Mouse (Mus musculus) intestine, postnatal 0 days (tissue): Measurements from ENCODE around the gene Gsdma. TPM values are rescaled to one million over a fixed set of nuclear protein-coding genes. Genes with fewer than 3 reads are reported as not detected.

Experiments used
- ATAC-seq: fragments of 200-750 bp; cut with Nextera tagmentation; 2 replicates; pipeline ENCODE4 v1.8.0; 2017; ENCODE audit warnings: mild to moderate bottlenecking, moderate TSS enrichment, moderate library complexity
- H3K27ac ChIP-seq: fragments of 300-500 bp; sonication (generic); 2 replicates; pipeline ENCODE4 v1.5.1; 2014; ENCODE audit warnings: mild to moderate bottlenecking, low read depth, low read length, moderate library complexity
- H3K27me3 ChIP-seq: fragments of 300-500 bp; sonication (generic); replicated peaks from 2 replicates; pipeline ENCODE4 v1.6.1; 2014; ENCODE audit warnings: low read length, mixed read lengths; ENCODE audit not compliant: control insufficient read depth, insufficient read depth
- H3K36me3 ChIP-seq: fragments of 300-500 bp; sonication (generic); 2 replicates; pipeline ENCODE4 v1.6.1; 2014; ENCODE audit warnings: mild to moderate bottlenecking, moderate library complexity; ENCODE audit not compliant: control insufficient read depth, insufficient read depth
- H3K4me1 ChIP-seq: fragments of 300-500 bp; sonication (generic); replicated peaks from 2 replicates; pipeline ENCODE4 v1.6.1; 2014; ENCODE audit warnings: antibody characterized with exemption, low read length, mixed read lengths; ENCODE audit not compliant: control insufficient read depth, insufficient read depth
- H3K4me2 ChIP-seq: fragments of 300-500 bp; sonication (generic); replicated peaks from 2 replicates; pipeline ENCODE4 v1.6.1; 2014; ENCODE audit warnings: low read depth, mild to moderate bottlenecking, moderate library complexity
- H3K4me3 ChIP-seq: fragments of 300-500 bp; sonication (generic); 2 replicates; pipeline ENCODE4 v1.5.1; 2014; ENCODE audit warnings: low read depth, low read length
- H3K9ac ChIP-seq: fragments of 300-500 bp; sonication (generic); 2 replicates; pipeline ENCODE4 v1.6.1; 2014; ENCODE audit warnings: mild to moderate bottlenecking, low read depth, low read length
- H3K9me3 ChIP-seq: fragments of 300-500 bp; sonication (generic); 2 replicates; pipeline ENCODE4 v1.6.1; 2016; ENCODE audit warnings: mixed run types; ENCODE audit not compliant: control insufficient read depth
- CTCF ChIP-seq: sonication (generic); IDR thresholded peaks from 2 replicates; pipeline ENCODE4 v1.5.1; 2016; ENCODE audit warnings: low read depth, mild to moderate bottlenecking, control low read depth, antibody characterized with exemption, moderate library complexity
- WGBS: fragments of 180-500 bp; shearing (Covaris S2); extraction: QIAGEN DNeasy Blood & Tissue Kit; methylation state at CpG from one replicate; pipeline ENCODE4 v1.1.7; 2014; 5-methylcytosine and 5-hydroxymethylcytosine counted together
- polyA plus RNA-seq: library from polyadenylated mRNA; unstranded; fragments of >200 nt; fragmentation: Nextera tagmentation; extraction: Ambion mirVana; gene quantifications from 2 replicates; pipeline ENCODE4 v1.2.1, GENCODE M21; 2015

Gene Gsdma
- polyA plus RNA-seq, 1 experiment from 2014 or later: 0.38 TPM

- Histone ChIP-seq H3K4me2 (peak overlapping the region; percentile 86), H3K27ac (peak overlapping the region; percentile 82), H3K4me1 (no peaks in the 10 kb centered on the region), H3K36me3 (peaks cover 26% of the 10 kb centered on the region), H3K4me3 (peak overlapping the region; percentile 95), H3K9ac (peak overlapping the region; percentile 99), H3K27me3 (no peaks in the 10 kb centered on the region), H3K9me3 (no peaks in the 10 kb centered on the region)
- TF ChIP-seq CTCF: no peak
- WGBS: under 1% methylated on average over 23 of the region's 23 CpGs
- ATAC-seq: 0 out of 2 replicates have a peak, but pooled peaks have one; percentile 3
Measured at GRCm38 (mm10) chr11:98682811-98683210, 18.7 kb downstream of the Gsdma start.

GRCm38 (mm10) chr11:98685642-98686041 is 21.5 kb downstream of the Gsdma start:
- peaks cover 50% of the 10 kb centered on the region for H3K36me3 ChIP-seq
- H3K9ac ChIP-seq: no peak overlapping the region
- no peak overlapping the region; the same call in 1 of the 2 replicates for H3K27ac ChIP-seq
- no peak overlapping the region for H3K4me3 ChIP-seq
- H3K4me1 ChIP-seq: no peaks in the 10 kb centered on the region
- no peaks in the 10 kb centered on the region for H3K9me3 ChIP-seq
- H3K4me2 ChIP-seq: no peak overlapping the region
- 89% methylated on average over 9 of the region's 9 CpGs for WGBS
- TF ChIP-seq CTCF: no peak
- no peak for ATAC-seq
- H3K27me3 ChIP-seq: no peaks in the 10 kb centered on the region

- WGBS: 71% methylated on average over 4 of the region's 4 CpGs
- Histone ChIP-seq H3K27ac (no peak overlapping the region), H3K4me3 (no peak overlapping the region), H3K9ac (no peak overlapping the region), H3K4me1 (no peaks in the 10 kb centered on the region), H3K36me3 (peaks cover 63% of the 10 kb centered on the region), H3K4me2 (no peak overlapping the region), H3K27me3 (no peaks in the 10 kb centered on the region), H3K9me3 (no peaks in the 10 kb centered on the region)
- TF ChIP-seq CTCF: no peak
- ATAC-seq: no peak
Measured at GRCm38 (mm10) chr11:98686976-98687375, 22.8 kb downstream of the Gsdma start.

GRCm38 (mm10) chr11:98688009-98688408 is 23.9 kb downstream of the Gsdma start:
- H3K36me3 ChIP-seq: peaks cover 73% of the 10 kb centered on the region
- H3K4me1 ChIP-seq: no peaks in the 10 kb centered on the region
- ATAC-seq: 0 out of 2 replicates have a peak, but pooled peaks have one; percentile 19
- no peaks in the 10 kb centered on the region for H3K27me3 ChIP-seq
- WGBS: 70% methylated on average over 8 of the region's 8 CpGs
- H3K27ac ChIP-seq: no peak overlapping the region
- H3K4me2 ChIP-seq: no peak overlapping the region
- no peak overlapping the region for H3K4me3 ChIP-seq
- no peak for TF ChIP-seq CTCF
- H3K9ac ChIP-seq: no peak overlapping the region
- no peaks in the 10 kb centered on the region for H3K9me3 ChIP-seq

GRCm38 (mm10) chr11:98693201-98693600 is 29.1 kb downstream of the Gsdma start:
- H3K36me3 ChIP-seq: peaks cover 75% of the 10 kb centered on the region

GRCm38 (mm10) chr11:98693746-98694145 is 29.6 kb downstream of the Gsdma start:
- H3K9me3 ChIP-seq: no peaks in the 10 kb centered on the region
- H3K27me3 ChIP-seq: no peaks in the 10 kb centered on the region
- H3K4me2 ChIP-seq: no peak overlapping the region
- H3K27ac ChIP-seq: no peak overlapping the region
- no peak for TF ChIP-seq CTCF
- peaks cover 71% of the 10 kb centered on the region for H3K36me3 ChIP-seq
- no peak for ATAC-seq
- no peak overlapping the region for H3K4me3 ChIP-seq
- H3K4me1 ChIP-seq: no peaks in the 10 kb centered on the region
- WGBS: 89% methylated on average over 9 of the region's 9 CpGs
- no peak overlapping the region for H3K9ac ChIP-seq

More at GRCm38 (mm10) chr11:98693201-98693600, 29.1 kb downstream of the Gsdma start:
- Histone ChIP-seq H3K27ac (no peak overlapping the region), H3K4me3 (no peak overlapping the region), H3K4me1 (no peaks in the 10 kb centered on the region), H3K4me2 (no peak overlapping the region), H3K9ac (no peak overlapping the region), H3K9me3 (no peaks in the 10 kb centered on the region), H3K27me3 (no peaks in the 10 kb centered on the region)
- TF ChIP-seq CTCF: no peak
- ATAC-seq: peak; percentile 32; the same call in 1 of the 2 replicates
- 63% methylated on average over 13 of the region's 13 CpGs for WGBS

- 81% methylated on average over 9 of the region's 9 CpGs for WGBS
- H3K36me3 ChIP-seq: peaks cover 68% of the 10 kb centered on the region
Measured at GRCm38 (mm10) chr11:98694301-98694700, 30.1 kb downstream of the Gsdma start.

More at GRCm38 (mm10) chr11:98694301-98694700, 30.1 kb downstream of the Gsdma start:
- no peak overlapping the region for H3K4me2 ChIP-seq
- no peaks in the 10 kb centered on the region for H3K4me1 ChIP-seq
- no peaks in the 10 kb centered on the region for H3K27me3 ChIP-seq
- TF ChIP-seq CTCF: no peak
- ATAC-seq: no peak
- no peak overlapping the region for H3K27ac ChIP-seq
- H3K9me3 ChIP-seq: no peaks in the 10 kb centered on the region
- H3K4me3 ChIP-seq: no peak overlapping the region
- H3K9ac ChIP-seq: no peak overlapping the region
